Mouse (Mus musculus): Measurements from ENCODE around the gene Rfc5. TPM values are rescaled to one million over a fixed set of nuclear protein-coding genes. Genes with fewer than 3 reads are reported as not detected.

Rfc5 gene
- polyA plus RNA-seq, 1 experiment: 3.6 TPM

DNA sequence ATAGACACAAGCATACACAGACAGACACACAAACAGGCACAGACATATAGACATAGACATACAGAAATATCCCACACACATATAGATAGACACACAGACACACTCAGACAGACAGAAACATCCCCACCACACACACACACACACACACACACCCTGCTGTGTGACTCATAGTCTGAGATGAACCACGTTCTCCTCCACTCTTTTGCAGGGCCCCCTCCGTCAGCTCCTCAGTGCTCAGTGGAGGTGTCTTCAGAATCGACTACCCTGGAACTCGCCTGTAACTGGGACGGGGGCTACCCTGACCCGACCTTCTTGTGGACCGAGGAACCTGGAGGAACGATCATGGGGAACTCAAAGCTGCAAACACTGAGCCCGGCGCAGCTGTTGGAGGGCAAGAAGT lies 50.8 kb downstream of the Rfc5 start:
- H3K27ac ChIP-seq (ENCODE audit: control insufficient read depth, insufficient read depth, low read depth, low read length): no peak overlapping the region
- no peak overlapping the region for H3K4me3 ChIP-seq (ENCODE audit: control insufficient read depth, low read depth, low read length)
- TF ChIP-seq CTCF (IDR thresholded peaks at IDR 0.05; ENCODE audit: control insufficient read depth, insufficient read depth, insufficient replicate concordance, low read depth, low read length) (no peak), POLR2A (IDR thresholded peaks at IDR 0.05; ENCODE audit: control insufficient read depth, low read depth, low read length) (no peak)
- H3K36me3 ChIP-seq (ENCODE audit: control insufficient read depth, insufficient read depth, low read length): no peaks in the 10 kb centered on the region
- H3K27me3 ChIP-seq (ENCODE audit: control insufficient read depth, insufficient read depth, low read length): no peaks in the 10 kb centered on the region
- 0 out of 2 replicates have a peak, but pooled peaks cover 2% of the 10 kb centered on the region for H3K4me1 ChIP-seq (ENCODE audit: control insufficient read depth, insufficient read depth, low read length)

DNA sequence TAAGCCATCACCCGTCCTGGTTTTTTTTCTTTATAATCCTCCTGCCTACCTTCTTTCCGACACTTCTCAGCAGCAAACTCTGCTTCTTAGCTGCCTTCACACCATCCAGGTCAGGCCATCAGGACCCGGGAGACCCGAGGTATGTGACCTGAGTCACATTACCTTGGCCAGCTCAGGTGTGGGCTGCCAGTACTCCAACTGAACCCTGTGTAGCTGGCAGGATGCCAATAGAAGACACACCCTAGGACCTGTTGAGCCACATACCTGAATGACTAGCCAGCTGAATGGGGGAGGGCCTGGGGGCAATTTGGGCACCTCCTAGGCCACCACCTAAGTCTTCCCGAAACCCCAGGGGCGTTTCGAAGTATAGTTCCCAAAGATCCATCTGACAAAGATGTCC lies 58.4 kb downstream of the Rfc5 start:
- Histone ChIP-seq H3K4me3 (ENCODE audit: control insufficient read depth, low read depth, low read length) (no peak overlapping the region), H3K4me1 (ENCODE audit: control insufficient read depth, insufficient read depth, low read length) (0 out of 2 replicates have a peak, but pooled peaks cover 2% of the 10 kb centered on the region), H3K27ac (ENCODE audit: control insufficient read depth, insufficient read depth, low read depth, low read length) (no peak overlapping the region), H3K27me3 (ENCODE audit: control insufficient read depth, insufficient read depth, low read length) (no peaks in the 10 kb centered on the region), H3K36me3 (ENCODE audit: control insufficient read depth, insufficient read depth, low read length) (no peaks in the 10 kb centered on the region)
- TF ChIP-seq CTCF (IDR thresholded peaks at IDR 0.05; ENCODE audit: control insufficient read depth, insufficient read depth, insufficient replicate concordance, low read depth, low read length): no peak
- TF ChIP-seq POLR2A (IDR thresholded peaks at IDR 0.05; ENCODE audit: control insufficient read depth, low read depth, low read length): no peak

Other genes with a start within 250 kb of the Rfc5 start
- gene Pebp1, start 101.4 kb downstream of the Rfc5 start, polyA plus RNA-seq (2012; rRNA removed): 3,275 and 4,574 TPM in 2 replicates
- gene Vsig10, start 70.0 kb downstream of the Rfc5 start, polyA plus RNA-seq (2012; rRNA removed): 13.0 and 16.6 TPM in 2 replicates
- 48.8 and 56.3 TPM in 2 replicates for gene Wsb2, start 31.7 kb downstream of the Rfc5 start, polyA plus RNA-seq (2012; rRNA removed)
- 2.0 and 2.1 TPM in 2 replicates for gene Ksr2, start 25.0 kb upstream of the Rfc5 start, polyA plus RNA-seq (2012; rRNA removed)